Mouse (Mus musculus): ENCODE results near the gene Sorbs1. TPM values are rescaled to one million over a fixed set of nuclear protein-coding genes. Genes with fewer than 3 reads are reported as not detected.

The Sorbs1 gene
- polyA plus RNA-seq, 1 experiment from 2014 or later = 88.3 TPM

DNA sequence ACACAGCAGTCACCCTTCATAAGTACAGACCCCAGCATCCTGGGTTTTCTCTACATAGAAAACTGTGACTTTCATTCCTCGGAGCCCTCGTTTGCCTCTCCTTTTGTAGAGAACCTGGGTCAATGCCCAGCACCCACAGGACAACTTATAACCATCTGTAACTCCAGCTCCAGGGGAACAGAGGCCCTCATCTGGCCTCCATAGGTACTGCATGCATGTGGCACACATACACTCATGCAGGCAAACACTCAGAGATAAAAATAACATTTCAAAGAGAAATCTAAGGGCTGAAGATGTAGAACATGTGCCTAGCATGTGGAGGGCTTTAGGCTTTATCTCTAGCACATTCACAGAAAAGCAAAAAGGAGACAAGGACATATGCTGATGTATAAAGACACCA, 61.4 kb downstream of the Sorbs1 start:
- H3K4me3 ChIP-seq (ENCODE audit: low read depth, low read length) = no peak overlapping the region

DNA sequence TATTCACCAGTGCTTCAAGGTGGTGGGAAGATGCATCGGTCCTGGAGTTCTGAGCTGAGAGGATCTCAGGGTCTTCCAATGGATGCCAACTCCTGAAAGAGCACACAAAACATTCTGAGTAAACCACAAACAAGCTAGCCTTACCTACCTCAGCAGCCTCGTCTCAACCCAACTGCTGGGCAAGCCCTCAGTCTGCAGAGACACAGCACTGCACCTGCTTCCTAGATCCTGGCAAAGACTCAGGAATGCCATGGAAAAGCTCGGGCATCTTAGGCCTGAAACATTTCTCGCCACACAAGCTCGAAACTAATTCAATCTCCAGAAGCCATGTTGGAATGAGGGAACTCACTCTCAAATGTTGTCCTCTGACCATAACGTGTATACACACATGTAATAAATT, 62.3 kb downstream of the Sorbs1 start:
- Histone ChIP-seq H3K9me3 (ENCODE audit: control insufficient read depth, low read length) (no peaks in the 10 kb centered on the region), H3K4me3 (ENCODE audit: low read depth, low read length) (no peak overlapping the region), H3K9ac (ENCODE audit: low read length) (no peak overlapping the region), H3K36me3 (ENCODE audit: control insufficient read depth, insufficient read depth, low read length) (no peaks in the 10 kb centered on the region; the same call in 1 of the 2 replicates), H3K4me1 (replicated peaks; ENCODE audit: control insufficient read depth, insufficient read depth, low read length) (no peaks in the 10 kb centered on the region), H3K4me2 (ENCODE audit: low read length) (no peak overlapping the region), H3K27ac (ENCODE audit: low read depth) (no peak overlapping the region), H3K27me3 (replicated peaks; ENCODE audit: control insufficient read depth, insufficient read depth, low read length) (no peaks in the 10 kb centered on the region)
- DNase-seq (ENCODE audit: low spot score) (no peak), ATAC-seq (replicated peaks; ENCODE audit: low FRiP score, low TSS enrichment, low read depth) (no peak)
- 92% methylated on average over 6 of the region's 6 CpGs for WGBS

More for the DNA sequence above, 61.4 kb downstream of the Sorbs1 start:
- H3K36me3 ChIP-seq (ENCODE audit: control insufficient read depth, insufficient read depth, low read length) = no peaks in the 10 kb centered on the region
- no peaks in the 10 kb centered on the region for H3K4me1 ChIP-seq (replicated peaks; ENCODE audit: control insufficient read depth, insufficient read depth, low read length)
- no peak overlapping the region for H3K4me2 ChIP-seq (ENCODE audit: low read length)
- no peak overlapping the region for H3K27ac ChIP-seq (ENCODE audit: low read depth)
- H3K9me3 ChIP-seq (ENCODE audit: control insufficient read depth, low read length) = no peaks in the 10 kb centered on the region
- ATAC-seq (replicated peaks; ENCODE audit: low FRiP score, low TSS enrichment, low read depth) (no peak), DNase-seq (ENCODE audit: low spot score) (no peak)
- WGBS = 93% methylated on average over 2 of the region's 2 CpGs
- H3K27me3 ChIP-seq (replicated peaks; ENCODE audit: control insufficient read depth, insufficient read depth, low read length) = no peaks in the 10 kb centered on the region
- no peak overlapping the region for H3K9ac ChIP-seq (ENCODE audit: low read length)

DNA sequence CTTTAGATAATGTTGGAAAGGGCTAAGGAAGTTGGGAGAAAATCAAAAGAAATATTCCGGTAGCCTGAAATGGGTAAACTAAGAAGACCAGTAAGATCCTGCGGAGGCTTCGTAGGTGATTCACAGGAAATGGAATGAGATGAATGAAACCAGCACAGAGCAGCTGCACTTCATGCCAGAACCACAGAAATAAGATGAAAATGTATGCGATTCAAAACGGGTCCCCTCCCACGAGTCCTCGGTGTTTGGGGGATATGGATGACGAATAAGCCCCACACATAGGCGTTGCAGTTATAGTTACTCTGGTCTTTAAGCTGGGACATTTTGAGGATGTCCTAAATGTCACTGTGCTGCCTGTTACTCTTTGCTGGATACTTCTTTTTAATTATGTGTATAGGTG, 67.1 kb downstream of the Sorbs1 start:
- ATAC-seq (replicated peaks; ENCODE audit: low FRiP score, low TSS enrichment, low read depth) = no peak
- H3K4me3 ChIP-seq (ENCODE audit: low read depth, low read length) = no peak overlapping the region
- 93% methylated on average over 9 of the region's 9 CpGs for WGBS
- H3K9ac ChIP-seq (ENCODE audit: low read length) = no peak overlapping the region
- DNase-seq (ENCODE audit: low spot score) = no peak
- no peaks in the 10 kb centered on the region for H3K4me1 ChIP-seq (replicated peaks; ENCODE audit: control insufficient read depth, insufficient read depth, low read length)
- H3K9me3 ChIP-seq (ENCODE audit: control insufficient read depth, low read length) = no peaks in the 10 kb centered on the region
- no peak overlapping the region for H3K27ac ChIP-seq (ENCODE audit: low read depth)
- no peaks in the 10 kb centered on the region for H3K27me3 ChIP-seq (replicated peaks; ENCODE audit: control insufficient read depth, insufficient read depth, low read length)
- H3K36me3 ChIP-seq (ENCODE audit: control insufficient read depth, insufficient read depth, low read length) = no peaks in the 10 kb centered on the region; the same call in 1 of the 2 replicates
- no peak overlapping the region for H3K4me2 ChIP-seq (ENCODE audit: low read length)

DNA sequence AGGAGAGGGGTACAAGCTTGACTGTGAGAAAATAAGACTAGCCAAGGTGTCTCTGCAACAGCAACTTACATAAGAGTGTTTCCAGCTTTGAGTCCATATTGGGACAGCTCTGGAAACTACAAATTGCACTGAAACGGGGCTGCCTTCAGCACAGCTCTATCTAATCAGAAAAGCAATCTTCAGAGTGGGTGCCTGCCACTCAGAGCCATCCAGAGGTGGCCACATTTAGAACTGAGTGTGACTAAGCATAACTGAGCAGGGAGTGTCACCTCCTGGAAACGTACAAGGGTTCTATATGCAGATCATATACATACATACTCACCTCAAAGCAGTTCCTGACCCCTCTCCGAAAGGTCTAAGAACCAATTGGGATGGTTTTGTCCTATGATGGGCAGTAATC, 71.2 kb downstream of the Sorbs1 start:
- no peak for DNase-seq (ENCODE audit: low spot score)
- Histone ChIP-seq H3K4me3 (ENCODE audit: low read depth, low read length) (no peak overlapping the region), H3K27me3 (replicated peaks; ENCODE audit: control insufficient read depth, insufficient read depth, low read length) (no peaks in the 10 kb centered on the region), H3K36me3 (ENCODE audit: control insufficient read depth, insufficient read depth, low read length) (no peaks in the 10 kb centered on the region; the same call in 1 of the 2 replicates), H3K9ac (ENCODE audit: low read length) (no peak overlapping the region), H3K4me2 (ENCODE audit: low read length) (no peak overlapping the region), H3K27ac (ENCODE audit: low read depth) (no peak overlapping the region), H3K4me1 (replicated peaks; ENCODE audit: control insufficient read depth, insufficient read depth, low read length) (peaks cover 9% of the 10 kb centered on the region), H3K9me3 (ENCODE audit: control insufficient read depth, low read length) (no peaks in the 10 kb centered on the region)
- no peak for ATAC-seq (replicated peaks; ENCODE audit: low FRiP score, low TSS enrichment, low read depth)
- WGBS = 67% methylated on average over 3 of the region's 3 CpGs

DNA sequence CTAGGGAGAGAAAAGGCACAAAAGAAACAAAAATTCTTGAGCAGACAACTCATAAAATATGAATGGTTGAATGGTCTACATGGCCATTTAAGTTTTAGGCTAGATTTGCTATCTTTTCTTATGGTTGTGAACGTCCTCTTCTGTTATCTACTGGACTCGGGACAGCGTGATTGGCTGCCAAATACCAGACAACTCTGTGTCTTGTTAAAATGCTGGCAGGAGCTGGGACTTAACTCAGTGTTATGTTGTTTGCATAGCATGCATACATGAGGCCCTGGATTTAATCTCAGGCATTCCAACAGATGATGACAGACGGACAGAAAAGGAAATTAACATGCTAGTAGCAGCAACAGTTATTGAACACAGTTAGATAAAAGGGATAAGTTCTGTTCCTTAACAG, 72.6 kb downstream of the Sorbs1 start:
- Histone ChIP-seq H3K9ac (ENCODE audit: low read length) (no peak overlapping the region), H3K9me3 (ENCODE audit: control insufficient read depth, low read length) (no peaks in the 10 kb centered on the region), H3K36me3 (ENCODE audit: control insufficient read depth, insufficient read depth, low read length) (no peaks in the 10 kb centered on the region), H3K4me3 (ENCODE audit: low read depth, low read length) (no peak overlapping the region), H3K27ac (ENCODE audit: low read depth) (no peak overlapping the region), H3K27me3 (replicated peaks; ENCODE audit: control insufficient read depth, insufficient read depth, low read length) (no peaks in the 10 kb centered on the region), H3K4me2 (ENCODE audit: low read length) (no peak overlapping the region), H3K4me1 (replicated peaks; ENCODE audit: control insufficient read depth, insufficient read depth, low read length) (peaks cover 9% of the 10 kb centered on the region)
- WGBS = 56% methylated on average over 4 of the region's 4 CpGs
- no peak for DNase-seq (ENCODE audit: low spot score)
- no peak for ATAC-seq (replicated peaks; ENCODE audit: low FRiP score, low TSS enrichment, low read depth)

DNA sequence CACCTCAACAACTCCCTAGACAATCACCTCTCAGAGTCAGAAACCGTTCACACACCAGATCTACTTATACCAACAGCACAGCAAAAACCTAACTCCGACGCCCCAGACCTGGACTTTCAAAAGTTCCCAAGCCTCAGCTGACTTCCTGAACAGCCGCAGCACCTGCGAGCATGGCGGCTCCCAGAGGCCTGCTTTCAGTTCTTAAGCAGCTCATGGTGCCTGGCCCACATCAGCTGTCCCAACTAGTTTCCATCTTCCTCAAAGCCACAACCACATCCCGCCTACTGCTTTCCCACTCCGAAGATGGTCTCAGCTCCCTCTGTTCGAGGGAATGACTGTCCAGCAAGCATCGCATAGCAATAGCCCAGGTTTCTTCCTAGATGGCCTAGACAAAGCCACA, 74.7 kb downstream of the Sorbs1 start:
- Histone ChIP-seq H3K9ac (ENCODE audit: low read length) (no peak overlapping the region), H3K4me3 (ENCODE audit: low read depth, low read length) (no peak overlapping the region), H3K4me2 (ENCODE audit: low read length) (no peak overlapping the region), H3K9me3 (ENCODE audit: control insufficient read depth, low read length) (no peaks in the 10 kb centered on the region), H3K27me3 (replicated peaks; ENCODE audit: control insufficient read depth, insufficient read depth, low read length) (no peaks in the 10 kb centered on the region), H3K27ac (ENCODE audit: low read depth) (no peak overlapping the region), H3K4me1 (replicated peaks; ENCODE audit: control insufficient read depth, insufficient read depth, low read length) (peaks cover 9% of the 10 kb centered on the region), H3K36me3 (ENCODE audit: control insufficient read depth, insufficient read depth, low read length) (no peaks in the 10 kb centered on the region)
- no peak for ATAC-seq (replicated peaks; ENCODE audit: low FRiP score, low TSS enrichment, low read depth)
- WGBS = 93% methylated on average over 10 of the region's 10 CpGs
- DNase-seq (ENCODE audit: low spot score) = no peak

DNA sequence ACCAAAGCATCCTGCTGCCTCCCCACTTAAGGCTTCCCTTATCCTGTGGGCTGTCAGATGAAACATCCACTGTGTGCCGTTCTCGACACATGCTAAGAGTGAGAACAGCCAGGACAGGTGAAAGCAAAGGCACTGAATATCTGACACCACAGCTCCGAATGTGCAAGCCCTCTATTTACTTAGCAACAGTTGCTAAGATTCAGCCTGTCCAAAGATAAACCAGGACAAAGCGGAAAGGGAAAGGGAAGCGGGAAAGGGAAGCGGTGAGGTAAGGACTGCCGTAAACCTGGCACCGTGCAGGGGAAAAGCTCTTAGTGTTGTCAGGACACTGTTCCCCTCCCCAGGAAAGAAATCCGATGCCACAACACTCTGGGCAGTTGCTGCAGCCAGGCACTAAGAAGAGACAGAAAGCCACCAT, 75.9 kb downstream of the Sorbs1 start:
- Histone ChIP-seq H3K9ac (ENCODE audit: low read length) (no peak overlapping the region), H3K4me3 (ENCODE audit: low read depth, low read length) (no peak overlapping the region), H3K27ac (ENCODE audit: low read depth) (no peak overlapping the region; the same call in 1 of the 2 replicates), H3K9me3 (ENCODE audit: control insufficient read depth, low read length) (no peaks in the 10 kb centered on the region), H3K4me1 (replicated peaks; ENCODE audit: control insufficient read depth, insufficient read depth, low read length) (peaks cover 9% of the 10 kb centered on the region), H3K36me3 (ENCODE audit: control insufficient read depth, insufficient read depth, low read length) (no peaks in the 10 kb centered on the region), H3K4me2 (ENCODE audit: low read length) (no peak overlapping the region), H3K27me3 (replicated peaks; ENCODE audit: control insufficient read depth, insufficient read depth, low read length) (no peaks in the 10 kb centered on the region)
- 22% methylated on average over 9 of the region's 9 CpGs for WGBS
- DNase-seq (ENCODE audit: low spot score) (no peak), ATAC-seq (replicated peaks; ENCODE audit: low FRiP score, low TSS enrichment, low read depth) (0 out of 2 replicates have a peak, but pooled peaks have one; percentile 47)

DNA sequence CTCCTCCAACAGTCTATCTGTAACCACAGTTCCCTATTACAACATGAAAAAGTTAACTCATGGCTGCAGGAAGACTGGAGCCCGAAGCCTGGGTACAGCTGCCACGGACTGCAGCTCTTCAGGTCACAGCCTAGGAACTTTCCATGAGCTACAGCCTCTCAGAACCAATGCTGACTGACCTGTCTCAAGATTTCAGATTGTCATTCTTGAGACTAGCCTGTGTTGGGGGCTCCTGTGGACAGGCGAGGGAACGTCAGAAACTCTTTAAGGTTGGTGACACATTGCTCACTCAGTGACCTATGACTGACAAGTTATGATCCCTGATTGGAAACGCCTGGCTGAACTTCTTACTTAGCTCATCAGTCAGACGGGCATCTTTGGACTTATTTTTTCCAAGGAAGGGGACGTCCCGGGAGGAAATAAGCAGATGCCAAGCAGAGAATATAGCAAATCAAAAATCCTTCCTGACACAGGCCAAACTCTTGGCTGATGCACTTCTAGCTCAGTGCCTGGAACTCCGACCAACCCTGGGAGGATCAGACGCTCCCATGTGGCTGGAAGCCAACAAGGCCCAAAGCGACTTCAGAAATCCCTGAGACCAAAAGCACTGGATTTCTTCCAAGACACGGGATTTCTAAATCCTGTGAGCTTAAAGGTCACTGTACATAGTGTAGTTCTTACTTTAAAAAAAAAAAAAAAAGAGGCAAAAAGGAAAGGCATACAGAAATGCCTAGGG, 76.9 kb downstream of the Sorbs1 start:
- ATAC-seq (replicated peaks; ENCODE audit: low FRiP score, low TSS enrichment, low read depth) (no peak), DNase-seq (ENCODE audit: low spot score) (no peak)
- Histone ChIP-seq H3K27me3 (replicated peaks; ENCODE audit: control insufficient read depth, insufficient read depth, low read length) (no peaks in the 10 kb centered on the region), H3K36me3 (ENCODE audit: control insufficient read depth, insufficient read depth, low read length) (no peaks in the 10 kb centered on the region), H3K4me2 (ENCODE audit: low read length) (no peak overlapping the region), H3K9ac (ENCODE audit: low read length) (no peak overlapping the region), H3K9me3 (ENCODE audit: control insufficient read depth, low read length) (no peaks in the 10 kb centered on the region), H3K27ac (ENCODE audit: low read depth) (peak overlapping the region; percentile 0; the same call in 1 of the 2 replicates), H3K4me1 (replicated peaks; ENCODE audit: control insufficient read depth, insufficient read depth, low read length) (peaks cover 9% of the 10 kb centered on the region), H3K4me3 (ENCODE audit: low read depth, low read length) (no peak overlapping the region)
- WGBS = 59% methylated on average over 12 of the region's 12 CpGs

DNA sequence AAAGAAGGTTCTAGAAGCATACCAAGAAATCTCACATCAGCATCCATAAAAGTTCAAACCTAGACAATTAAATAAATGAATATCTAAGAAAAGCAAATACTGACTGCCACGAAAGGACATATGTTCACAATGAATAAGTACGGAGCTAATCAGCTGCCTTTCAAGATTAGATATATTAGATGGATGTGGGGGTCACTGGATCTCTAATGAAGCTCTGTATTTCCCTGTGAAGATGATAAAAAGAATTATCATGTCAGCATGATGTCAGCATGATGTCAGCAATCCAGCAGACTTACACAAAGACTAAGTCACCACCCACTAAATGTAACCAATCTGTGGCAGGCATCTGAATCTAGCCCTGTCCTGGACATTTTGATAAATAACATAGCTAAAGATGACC, 77.8 kb downstream of the Sorbs1 start:
- Histone ChIP-seq H3K9me3 (ENCODE audit: control insufficient read depth, low read length) (no peaks in the 10 kb centered on the region), H3K27me3 (replicated peaks; ENCODE audit: control insufficient read depth, insufficient read depth, low read length) (no peaks in the 10 kb centered on the region), H3K4me3 (ENCODE audit: low read depth, low read length) (no peak overlapping the region), H3K4me1 (replicated peaks; ENCODE audit: control insufficient read depth, insufficient read depth, low read length) (peaks cover 6% of the 10 kb centered on the region), H3K9ac (ENCODE audit: low read length) (no peak overlapping the region), H3K27ac (ENCODE audit: low read depth) (no peak overlapping the region), H3K4me2 (ENCODE audit: low read length) (no peak overlapping the region), H3K36me3 (ENCODE audit: control insufficient read depth, insufficient read depth, low read length) (no peaks in the 10 kb centered on the region)
- DNase-seq (ENCODE audit: low spot score) (no peak), ATAC-seq (replicated peaks; ENCODE audit: low FRiP score, low TSS enrichment, low read depth) (no peak)
- 87% methylated on average over 2 of the region's 2 CpGs for WGBS
